Mouse (Mus musculus) skeletal muscle tissue, adult 2 months (tissue): ENCODE measurements around the gene Peg3.
"Not testable (repeated sequence)": the region's sequence is repeated elsewhere in the genome, so short reads cannot be mapped to it uniquely, and the experiment has no call there.

ENCODE experiments used
- DNase-seq: peaks from one replicate; pipeline ENCODE4 v3.0.0-alpha.2; 2012; ENCODE audit warnings: low read depth, low spot score

Gene Peg3

DNA sequence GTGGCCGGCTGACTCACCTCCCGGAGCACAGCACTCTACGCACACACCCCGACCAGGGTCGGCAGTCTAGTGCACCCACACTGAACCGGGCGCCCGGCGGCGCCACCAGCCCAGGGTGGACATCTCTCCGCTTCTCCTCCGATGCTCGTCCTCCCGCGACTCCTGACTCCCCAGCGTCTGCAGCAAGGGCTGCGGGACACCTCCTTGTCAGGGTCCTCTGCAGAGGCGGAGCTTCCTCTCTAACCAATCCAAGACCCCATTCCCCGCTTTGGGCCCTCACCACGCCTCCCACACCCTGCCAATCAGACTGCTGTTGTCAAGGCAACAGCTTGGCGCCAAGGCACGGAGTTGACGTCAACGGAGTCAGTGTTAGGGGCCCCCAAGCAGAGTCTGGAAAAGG lies at the start of gene Peg3, which contains the start of gene Usp29:
TSS of gene Peg3 (minus strand) at position 191 of the 400 bp plus-strand sequence.
TSS of gene Usp29 (plus strand) at position 338 of the 400 bp plus-strand sequence.
- DNase-seq, result peak; percentile 89

DNA sequence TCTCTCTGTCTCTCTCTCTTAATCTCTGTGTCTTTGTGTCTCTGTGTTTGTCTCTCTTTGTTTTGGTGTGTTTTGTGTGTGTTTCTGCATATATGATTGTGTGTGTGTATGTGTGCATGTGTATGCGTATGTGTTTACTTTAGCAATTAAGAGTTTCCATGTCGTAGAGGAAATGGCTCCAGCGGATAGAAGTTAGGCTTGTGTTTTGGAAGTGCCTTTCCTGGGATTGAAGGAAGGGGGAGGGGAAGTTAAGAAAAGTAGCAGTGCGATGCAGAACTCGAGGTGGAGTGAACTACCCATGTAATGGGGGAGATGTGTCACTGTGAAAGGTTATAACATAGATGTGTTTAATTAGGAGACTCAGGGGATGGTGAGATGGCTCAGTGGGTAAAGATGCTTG lies 48.9 kb upstream of the Peg3 start:
- no peak for DNase-seq

DNA sequence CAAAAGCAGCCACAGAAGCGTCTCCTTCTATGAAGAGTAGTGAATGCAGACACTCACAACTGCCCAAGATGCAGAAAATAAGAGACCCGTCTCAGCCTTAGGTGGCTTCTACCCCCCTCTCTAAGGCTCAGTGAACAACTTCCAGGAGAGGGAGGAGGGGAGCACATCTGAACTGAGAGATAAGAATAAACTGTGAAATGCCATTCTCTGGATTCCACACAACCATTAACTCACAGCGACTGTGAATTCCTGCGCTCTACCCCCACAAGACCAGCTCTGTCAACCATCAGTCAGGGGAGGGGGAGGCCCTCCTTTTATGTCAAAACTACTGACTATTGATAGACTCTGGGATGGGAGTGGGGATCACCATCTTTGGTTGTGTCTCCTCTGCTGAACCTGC lies 47.5 kb upstream of the Peg3 start:
- no peak for DNase-seq

DNA sequence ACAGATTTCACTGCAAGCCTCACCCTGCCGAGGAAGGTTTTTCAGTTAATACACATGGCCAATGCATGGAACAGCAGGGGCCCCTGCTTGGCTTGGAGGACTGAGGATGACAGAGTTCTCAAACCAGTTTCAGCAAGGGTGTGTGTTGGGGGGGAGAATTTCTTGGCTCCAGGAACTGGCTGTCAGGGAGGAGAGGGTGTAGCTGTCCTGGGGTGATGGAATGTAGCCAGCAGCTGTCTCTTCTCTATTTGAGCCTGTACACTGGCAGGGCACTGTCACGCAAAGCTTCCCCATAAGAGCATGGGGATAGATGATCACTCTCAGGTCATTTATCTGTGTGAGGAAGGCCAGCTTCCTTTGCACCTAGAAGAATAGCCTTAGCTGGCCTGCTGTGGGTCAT lies 46.9 kb upstream of the Peg3 start:
- peak; percentile 22 for DNase-seq

DNA sequence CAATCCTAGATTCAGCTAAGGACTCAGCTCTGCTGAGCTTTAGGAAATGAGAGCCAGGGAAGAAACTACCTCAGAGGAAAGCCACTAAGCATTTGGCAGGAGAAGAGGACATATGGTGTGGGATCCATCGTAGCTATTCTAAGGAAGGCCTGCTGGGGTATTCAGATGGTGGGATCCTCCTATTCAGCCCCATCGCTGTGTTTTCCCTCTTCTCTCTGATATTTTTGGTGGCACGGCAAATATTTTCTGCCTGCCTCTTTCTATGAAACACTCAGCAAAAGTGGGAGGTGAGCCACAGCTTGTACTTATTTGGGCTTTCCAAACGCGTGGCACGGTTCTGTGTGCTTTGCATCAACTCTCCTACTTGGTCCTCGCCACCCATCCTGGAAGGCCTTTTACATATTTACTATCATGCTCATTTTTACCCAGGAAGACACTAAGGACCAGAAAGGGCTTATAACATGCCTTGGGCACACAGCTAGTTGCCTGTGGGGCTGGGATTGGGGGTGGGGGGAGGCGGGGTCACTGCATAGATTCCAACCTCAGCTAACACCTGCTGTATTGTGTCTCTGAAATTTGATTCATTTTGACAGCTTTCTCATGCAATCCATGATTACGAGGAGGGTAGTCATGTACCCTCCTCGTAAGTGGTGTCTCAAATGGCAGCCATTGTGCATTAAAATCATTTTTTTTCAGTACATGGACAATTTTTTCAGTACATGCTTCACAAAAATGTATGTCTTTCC lies 46.3 kb upstream of the Peg3 start:
- DNase-seq, result no peak

DNA sequence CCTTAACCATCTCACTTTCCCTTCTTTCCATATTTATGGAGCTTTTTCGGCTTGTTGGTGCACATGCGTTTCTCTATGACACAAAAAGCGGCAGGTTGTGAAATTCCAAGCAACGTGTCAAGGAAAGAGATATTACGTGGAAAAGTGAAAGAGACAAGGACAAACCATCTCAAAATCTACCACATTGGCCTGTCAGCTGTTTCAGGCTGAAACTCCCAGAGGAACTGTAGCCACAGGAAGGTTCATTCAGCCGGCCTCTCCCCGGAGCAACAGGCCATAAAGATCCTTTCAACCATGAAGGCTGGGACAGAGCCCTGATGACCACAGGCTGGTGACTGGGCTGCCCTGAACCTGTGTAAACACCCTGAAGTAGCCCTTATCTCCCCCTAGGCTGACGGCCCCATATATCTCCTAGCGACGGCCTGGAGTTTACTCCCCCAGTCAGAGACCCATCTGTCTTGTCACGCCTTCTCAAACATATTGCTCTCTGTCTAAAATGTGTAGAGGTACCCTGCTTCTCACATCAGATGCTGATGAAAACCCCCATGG lies 43.7 kb upstream of the Peg3 start:
- not testable (repeated sequence) for DNase-seq

DNA sequence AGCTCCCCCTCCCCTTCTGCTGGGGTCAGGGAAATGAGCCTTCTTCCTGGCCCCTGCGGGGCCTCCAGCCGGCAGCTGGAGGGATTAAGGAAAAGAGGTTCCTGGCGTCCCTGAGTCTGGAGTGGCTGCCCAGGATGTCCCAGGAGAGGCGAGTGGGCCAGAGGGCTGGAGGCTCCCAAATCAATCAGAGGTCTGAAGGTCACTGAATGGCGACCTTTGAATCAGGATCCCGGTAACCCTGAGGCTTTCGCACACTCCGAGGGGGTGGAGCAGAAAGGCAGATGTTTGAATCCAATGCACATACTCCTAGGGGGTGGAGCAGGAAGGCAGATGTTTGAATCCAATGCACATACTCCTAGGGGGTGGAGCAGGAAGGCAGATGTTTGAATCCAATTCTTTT lies 40.1 kb upstream of the Peg3 start:
- no peak for DNase-seq

DNA sequence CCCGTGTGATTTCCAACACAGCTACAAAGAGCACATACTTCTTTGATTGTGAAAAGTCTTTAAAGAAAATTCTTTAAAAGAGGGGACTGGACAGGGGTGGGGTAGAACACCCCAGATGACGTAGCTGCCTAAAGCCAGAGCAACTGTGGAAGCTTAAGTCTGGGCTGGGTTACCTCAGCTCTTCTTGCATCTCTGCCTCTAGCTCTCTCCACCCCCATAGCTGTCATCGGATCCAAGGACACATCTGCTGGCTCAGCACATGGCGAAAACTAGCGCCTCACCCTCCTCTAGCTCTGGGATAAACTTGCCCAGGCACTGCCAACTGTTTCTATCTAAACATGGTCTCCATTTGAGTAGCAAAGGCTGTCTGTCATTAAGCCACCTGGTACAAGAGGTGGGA lies 35.0 kb upstream of the Peg3 start:
- peak; percentile 58 for DNase-seq

DNA sequence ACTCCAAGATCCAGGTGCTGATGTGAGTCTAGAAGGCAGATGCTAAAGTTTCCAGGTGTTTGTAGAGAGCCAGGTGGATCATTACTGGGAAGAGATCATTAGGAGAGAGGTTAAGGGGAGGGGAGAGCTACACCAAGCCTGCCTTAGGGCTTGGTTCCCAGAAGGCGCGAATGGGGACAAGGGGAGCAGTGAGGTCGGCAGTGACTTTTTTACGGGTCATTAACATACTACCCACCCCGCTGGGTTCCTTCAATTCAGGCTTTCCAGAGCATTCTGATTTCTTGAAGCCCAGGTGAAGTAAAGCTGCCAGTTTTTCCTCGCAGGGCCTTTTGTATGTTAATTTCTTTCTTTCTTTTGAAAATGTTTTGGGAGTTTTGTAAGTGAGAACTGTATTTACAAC lies 29.9 kb upstream of the Peg3 start:
- no peak for DNase-seq

DNA sequence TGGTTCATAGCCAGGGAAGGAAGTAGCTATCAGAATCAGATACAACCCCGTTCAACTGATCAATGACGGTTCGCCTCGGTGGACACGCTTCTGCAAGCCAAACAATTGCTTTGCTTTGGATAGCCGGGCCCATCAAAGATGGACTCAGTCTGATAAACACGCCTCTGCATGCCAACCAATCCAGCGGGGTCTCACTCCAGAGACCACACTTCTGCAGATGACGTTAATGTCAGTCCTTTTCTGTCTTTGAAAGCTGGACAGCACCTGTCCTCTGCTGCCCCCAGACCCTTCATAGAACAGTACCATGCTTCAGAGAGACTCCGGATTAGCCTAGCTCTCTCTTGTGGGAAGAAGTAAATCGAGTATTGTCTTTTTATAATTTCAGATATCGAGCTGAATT lies 29.5 kb upstream of the Peg3 start:
- DNase-seq, result no peak

DNA sequence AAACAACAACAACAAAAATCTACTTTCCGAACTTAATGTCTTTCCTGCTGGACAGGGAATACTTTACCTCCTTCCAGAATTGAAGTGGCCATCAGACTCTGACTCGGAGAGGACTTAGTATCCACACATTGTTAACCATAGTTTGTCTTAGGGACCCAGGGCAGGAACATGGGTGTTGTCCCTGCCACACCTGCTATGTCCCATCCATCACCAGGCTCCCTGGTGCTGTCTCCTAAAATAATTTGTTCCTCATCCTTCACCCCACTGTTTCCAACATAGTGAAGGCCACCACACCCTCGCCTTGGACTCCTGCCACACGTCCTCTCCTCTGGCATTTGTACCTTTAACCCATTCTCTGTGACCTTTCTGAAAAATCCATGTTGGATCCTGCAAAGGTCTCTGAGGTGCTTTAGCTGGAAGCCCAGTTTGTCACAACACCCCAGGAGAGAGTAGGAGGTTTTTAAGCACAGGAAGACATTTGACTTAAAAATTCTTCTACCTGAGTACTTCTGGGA lies 26.6 kb upstream of the Peg3 start:
- no peak for DNase-seq

DNA sequence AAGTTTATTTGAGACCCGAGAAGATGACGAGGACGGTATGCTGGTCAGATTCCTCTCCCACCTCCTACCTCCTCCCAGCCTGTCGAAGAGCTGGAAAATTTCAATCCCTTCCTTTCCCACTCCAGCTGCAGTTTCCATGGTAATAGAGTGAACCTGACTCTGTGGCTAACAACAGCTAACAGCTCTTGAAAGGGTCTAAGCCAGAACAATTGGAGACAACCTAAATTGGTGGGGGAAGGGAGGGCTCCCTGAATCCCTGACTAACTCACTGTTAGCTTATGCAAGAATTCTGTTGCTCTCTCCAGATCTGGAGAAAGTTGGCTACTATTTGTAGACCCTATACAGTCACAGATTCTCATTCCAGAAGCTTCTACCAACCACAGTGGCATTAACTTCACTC lies 23.2 kb upstream of the Peg3 start:
- DNase-seq, result no peak

DNA sequence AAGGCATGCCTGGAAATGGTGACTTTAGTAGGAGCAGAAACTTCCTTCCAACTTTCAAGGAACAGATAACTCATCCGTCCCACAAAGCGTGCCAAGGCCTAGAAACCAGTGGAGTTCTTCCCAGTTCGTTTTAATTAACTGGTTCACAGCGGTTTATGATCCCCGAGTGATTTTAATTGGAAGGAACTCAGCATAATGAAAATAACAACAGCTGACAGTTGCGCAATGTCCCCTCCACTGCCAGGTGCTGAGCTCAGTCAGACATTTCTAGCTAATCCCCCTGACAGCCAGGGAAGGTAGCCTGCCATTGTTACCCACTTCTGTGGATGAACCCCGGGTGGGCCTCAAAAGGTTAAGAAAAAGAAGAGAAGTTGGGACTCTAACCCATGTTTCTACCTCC lies 19.0 kb upstream of the Peg3 start:
- DNase-seq, result peak; percentile 70

DNA sequence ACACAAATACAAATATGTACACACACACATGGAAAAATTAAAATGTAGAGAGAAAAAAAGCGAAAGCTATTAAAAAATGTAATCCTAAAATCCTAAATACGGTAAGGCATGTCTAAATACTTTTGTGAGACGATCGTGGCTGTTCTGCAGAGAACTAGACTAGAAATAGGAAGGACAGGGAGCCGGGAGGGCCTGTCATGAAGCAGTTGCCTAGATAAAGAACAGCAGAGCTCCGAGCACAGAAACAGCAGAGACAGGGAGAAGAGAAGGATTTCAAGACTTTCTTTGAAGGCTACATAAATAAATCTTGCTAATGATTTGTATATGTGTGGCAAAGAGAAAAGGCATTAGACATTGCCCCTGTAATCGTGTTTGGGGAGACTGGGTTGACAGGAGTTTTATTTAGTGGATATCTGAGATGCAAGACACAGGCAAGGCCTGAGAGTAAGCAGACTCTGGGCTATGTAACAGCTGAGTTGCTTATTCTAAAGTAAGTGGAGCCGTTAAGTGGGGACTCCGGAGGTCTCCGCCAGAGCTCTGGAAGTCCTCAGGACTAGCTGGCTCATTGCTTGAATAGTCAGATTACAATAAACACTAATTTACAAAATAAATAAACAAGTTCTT lies 14.2 kb upstream of the Peg3 start:
- no peak for DNase-seq

DNA sequence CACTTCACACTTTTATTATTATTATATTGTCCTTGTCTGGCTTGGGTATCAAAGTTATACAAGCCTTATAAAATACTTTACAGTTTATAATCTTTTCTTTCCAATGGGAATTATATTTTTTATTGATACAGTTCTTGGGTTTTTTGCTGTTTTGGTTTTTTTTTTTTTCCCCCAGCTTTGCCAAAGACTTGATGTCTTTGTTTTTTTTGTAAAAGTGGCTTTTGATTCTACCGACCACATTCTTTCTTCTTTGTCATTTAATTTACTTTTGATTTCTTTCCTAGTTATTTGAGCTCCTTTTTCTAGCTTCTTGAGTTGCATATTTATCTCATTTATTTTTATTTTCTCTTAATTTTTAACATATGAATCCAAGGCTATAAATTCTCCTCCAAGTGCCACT lies 5.8 kb upstream of the Peg3 start:
- no peak for DNase-seq

DNA sequence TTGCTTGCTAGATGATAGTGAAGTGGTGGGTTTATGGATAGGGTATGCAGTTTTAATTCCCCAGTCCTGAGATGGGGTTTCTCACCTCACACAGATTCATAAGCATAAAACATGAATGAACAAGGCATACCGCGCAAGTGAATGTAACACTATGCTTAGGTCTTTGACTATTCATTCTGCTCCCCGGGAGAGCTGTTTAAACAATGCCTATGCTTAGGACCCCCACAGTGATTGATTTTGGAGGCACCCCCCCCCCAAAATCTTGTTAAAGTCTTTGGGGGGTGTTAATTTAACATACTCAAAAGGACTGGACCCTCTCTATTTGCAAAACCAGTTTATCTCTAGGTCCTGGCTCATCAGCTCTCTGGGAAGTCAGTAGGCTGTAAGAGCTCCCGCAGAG lies 1.7 kb upstream of the Peg3 start:
- DNase-seq, result no peak

DNA sequence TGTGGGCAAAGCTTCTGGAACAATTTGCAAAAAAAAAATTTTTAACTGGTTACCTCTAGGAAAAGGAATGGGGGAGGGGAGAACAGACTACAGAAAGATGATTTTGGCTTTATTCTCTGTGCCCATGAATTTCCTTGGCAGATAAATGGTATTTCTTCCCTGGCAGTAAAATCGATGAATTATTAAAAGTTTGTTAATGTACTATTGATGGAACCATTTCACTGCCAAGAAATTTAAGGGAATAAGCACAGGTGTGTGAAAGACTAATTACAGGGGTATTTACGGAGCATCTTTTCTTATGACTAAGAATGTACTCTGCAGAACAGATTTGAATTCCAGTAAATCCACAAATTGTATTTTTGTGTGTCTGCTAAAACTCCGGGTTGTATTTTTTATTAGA lies 1.1 kb upstream of the Peg3 start:
- DNase-seq, result no peak

DNA sequence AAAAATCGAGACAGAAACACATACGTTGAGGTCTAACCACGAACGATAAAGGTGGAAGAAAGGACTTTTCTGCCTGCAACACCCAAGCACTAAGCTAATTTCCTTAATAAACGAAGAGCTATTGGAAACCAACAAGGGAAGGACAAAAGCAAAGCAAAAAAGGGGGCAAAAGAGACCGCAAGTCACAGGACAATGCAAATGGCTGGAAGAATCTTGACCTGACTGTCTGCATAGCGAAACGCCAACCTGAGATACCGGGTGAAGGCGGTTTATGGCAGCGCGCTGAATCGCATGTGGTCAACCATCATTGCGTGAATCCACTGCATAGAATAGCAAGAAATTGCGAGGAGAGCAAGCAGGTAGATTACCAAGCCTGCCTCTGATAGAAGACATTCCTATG lies 570 bp upstream of the Peg3 start:
- no peak for DNase-seq

DNA sequence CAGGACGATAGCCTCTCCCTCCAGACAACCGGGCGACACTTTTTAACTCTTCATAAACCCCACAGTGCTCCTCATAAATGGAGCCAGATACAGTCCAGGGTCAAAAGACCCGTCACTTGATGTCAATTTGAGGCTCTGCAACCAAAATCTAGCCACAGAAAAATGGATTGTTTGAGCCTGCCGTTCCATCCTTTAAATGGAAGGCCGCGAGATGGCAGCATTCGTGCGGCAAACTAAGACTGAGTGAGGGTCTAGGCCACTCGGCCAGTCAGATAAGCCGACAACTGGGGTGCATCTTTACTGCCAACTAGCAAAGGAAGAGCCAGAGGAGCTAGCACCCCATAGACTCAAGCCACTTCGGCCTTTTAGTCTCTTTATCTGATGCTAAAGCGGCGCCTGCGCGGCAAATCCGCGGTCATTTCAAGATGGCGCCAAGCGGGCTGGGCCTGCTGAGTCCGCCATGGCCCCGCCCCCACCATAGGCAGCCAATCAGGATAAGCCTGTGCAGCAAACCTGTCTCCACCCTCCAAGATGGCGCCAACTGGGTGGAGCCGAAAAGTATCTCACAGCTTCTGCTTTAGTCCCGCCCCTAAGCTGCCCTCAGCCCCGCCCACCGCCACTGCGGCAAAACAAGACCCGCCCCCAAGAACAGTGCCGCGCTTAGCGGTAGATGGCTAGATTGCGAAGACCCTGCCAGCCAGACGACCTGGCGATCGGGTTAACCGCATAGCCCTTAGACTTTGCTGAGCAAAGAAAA lies 992 bp downstream of the Peg3 start:
- DNase-seq, result peak; percentile 95

DNA sequence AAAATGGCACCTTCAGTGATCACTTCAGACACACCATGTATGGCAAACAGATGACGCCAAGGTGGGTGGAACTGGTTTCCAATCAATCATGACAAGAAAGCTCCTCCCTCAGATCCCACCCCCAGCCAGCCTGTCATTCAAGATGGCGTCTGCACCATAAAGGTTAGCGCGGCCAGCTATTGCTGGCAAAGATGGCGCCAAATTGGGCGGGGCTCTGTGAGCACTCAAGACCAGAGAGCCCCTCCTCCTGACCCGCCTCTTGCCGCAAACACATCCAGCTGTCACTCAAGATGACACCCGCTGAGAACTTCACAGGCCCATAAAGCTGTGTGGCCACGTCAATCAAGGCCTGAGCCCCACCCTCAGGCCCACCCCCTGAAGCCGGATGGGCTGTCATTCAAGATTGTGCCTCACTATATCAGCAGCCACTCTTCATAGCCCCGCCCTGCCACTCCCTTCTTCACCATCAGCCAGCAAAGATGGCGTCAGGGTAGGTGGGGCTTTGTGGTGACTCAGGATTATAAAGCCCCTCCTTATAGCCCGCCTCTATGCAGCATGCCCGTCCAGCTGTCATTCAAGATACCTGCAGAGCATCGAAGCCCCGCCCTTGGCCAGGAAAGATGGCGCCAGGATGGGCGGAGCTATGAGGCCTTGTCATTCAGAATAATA lies 1.8 kb downstream of the Peg3 start:
- peak; percentile 98 for DNase-seq

DNA sequence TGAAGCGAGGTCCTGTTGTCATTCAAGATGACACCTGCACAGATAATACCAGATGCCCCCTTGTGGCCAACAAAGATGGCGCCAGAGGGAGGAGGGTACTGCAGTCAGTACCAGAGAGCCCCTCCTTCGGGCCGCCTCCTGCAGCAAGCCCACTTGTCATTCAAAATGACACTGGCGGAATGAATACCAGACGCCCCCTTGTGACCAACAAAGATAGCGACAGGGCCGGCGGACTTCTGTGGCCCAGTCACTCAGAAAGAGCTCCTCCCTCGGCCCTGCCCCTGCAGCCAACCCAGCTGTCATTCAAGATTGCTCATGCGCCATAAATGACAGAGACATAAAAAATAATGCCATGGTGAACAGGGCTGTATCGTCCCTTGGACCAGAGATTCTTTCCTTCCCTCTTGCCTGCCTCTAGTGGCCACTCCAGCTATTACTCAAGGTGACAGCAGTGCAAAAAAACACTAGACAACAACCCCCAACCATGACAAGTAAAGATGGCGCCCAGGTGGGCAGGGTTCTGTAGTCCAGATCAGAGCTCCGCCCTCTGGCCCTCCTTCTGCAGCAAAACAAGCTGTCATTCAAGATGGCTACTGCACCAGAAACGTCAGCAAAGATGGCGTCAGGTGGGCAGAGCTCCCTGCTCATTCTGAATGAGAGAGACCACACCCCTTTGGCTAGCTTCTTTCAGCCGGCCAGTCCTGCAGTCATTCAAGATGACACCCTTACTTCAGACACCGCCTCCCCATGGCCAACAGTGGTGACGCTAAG lies 2.7 kb downstream of the Peg3 start:
- DNase-seq, result peak; percentile 93
